Mouse (Mus musculus) megakaryocyte, adult 5-6 weeks (primary cell): ENCODE data around the gene Crybb2. TPM values are rescaled to one million over a fixed set of nuclear protein-coding genes. Genes with fewer than 3 reads are reported as not detected.
"Not testable (repeated sequence)": the region's sequence is repeated elsewhere in the genome, so short reads cannot be mapped to it uniquely, and the experiment has no call there.

Experiments used
- ATAC-seq: 2 replicates; pipeline ENCODE4 v1.8.0; 2016; ENCODE audit warnings: mild to moderate bottlenecking, inconsistent platforms; ENCODE audit not compliant: poor library complexity, severe bottlenecking
- total RNA-seq, 2 experiments: library from RNA; stranded (forward) in 1 of 2; stranded (reverse) in 1 of 2; fragments of 153-499, 151-499 nt in 1 of 2; fragments of 221-1000, 200-1000 nt in 1 of 2; gene quantifications; 2 replicates each; pipeline versions ENCODE4 v1.2.3 to v1.2.4; 2015 to 2017

Gene Crybb2
- total RNA-seq (2015) = not detected in 2 replicates
- total RNA-seq (2017) = not detected in 2 replicates

GRCm38 (mm10) chr5:113070017-113070416, at the start of gene Crybb2:
Crybb2 (minus strand) TSS chr5:113070117.
- no peak for ATAC-seq

GRCm38 (mm10) chr5:113119291-113119690, 49.4 kb upstream of the Crybb2 start:
- ATAC-seq = no peak

GRCm38 (mm10) chr5:113118695-113119094, 48.8 kb upstream of the Crybb2 start:
- ATAC-seq = peak; percentile 23; the same call in 1 of the 2 replicates

GRCm38 (mm10) chr5:113117361-113117760, 47.4 kb upstream of the Crybb2 start:
- ATAC-seq = no peak

GRCm38 (mm10) chr5:113115896-113116295, 46.0 kb upstream of the Crybb2 start:
- ATAC-seq = no peak

- ATAC-seq = peak; percentile 82
Observed at GRCm38 (mm10) chr5:113114264-113115225, 44.6 kb upstream of the Crybb2 start.

- ATAC-seq = no peak
Observed at GRCm38 (mm10) chr5:113113120-113113519, 43.2 kb upstream of the Crybb2 start.

- no peak for ATAC-seq
Observed at GRCm38 (mm10) chr5:113111336-113111735, 41.4 kb upstream of the Crybb2 start.

- no peak for ATAC-seq
Observed at GRCm38 (mm10) chr5:113110929-113111328, 41.0 kb upstream of the Crybb2 start.

GRCm38 (mm10) chr5:113109651-113110050, 39.7 kb upstream of the Crybb2 start:
- not testable (repeated sequence) for ATAC-seq

GRCm38 (mm10) chr5:113108165-113108764, 38.3 kb upstream of the Crybb2 start:
- no peak for ATAC-seq

GRCm38 (mm10) chr5:113107709-113108108, 37.8 kb upstream of the Crybb2 start:
- ATAC-seq = no peak

GRCm38 (mm10) chr5:113106594-113106993, 36.7 kb upstream of the Crybb2 start:
- ATAC-seq = no peak

GRCm38 (mm10) chr5:113105481-113105880, 35.6 kb upstream of the Crybb2 start:
- no peak for ATAC-seq

- ATAC-seq = no peak
Observed at GRCm38 (mm10) chr5:113105035-113105434, 35.1 kb upstream of the Crybb2 start.

GRCm38 (mm10) chr5:113102455-113102854, 32.5 kb upstream of the Crybb2 start:
- ATAC-seq = no peak

GRCm38 (mm10) chr5:113101457-113101856, 31.5 kb upstream of the Crybb2 start:
- ATAC-seq = no peak

GRCm38 (mm10) chr5:113100422-113100821, 30.5 kb upstream of the Crybb2 start:
- ATAC-seq = no peak

- peak; percentile 91 for ATAC-seq
Observed at GRCm38 (mm10) chr5:113099546-113099945, 29.6 kb upstream of the Crybb2 start.

GRCm38 (mm10) chr5:113097551-113097950, 27.6 kb upstream of the Crybb2 start:
- no peak for ATAC-seq

GRCm38 (mm10) chr5:113095456-113095855, 25.5 kb upstream of the Crybb2 start:
- ATAC-seq = no peak

GRCm38 (mm10) chr5:113092406-113092805, 22.5 kb upstream of the Crybb2 start:
- no peak for ATAC-seq
